Mouse (Mus musculus): ENCODE data around the gene Dlg2. TPM values are rescaled to one million over a fixed set of nuclear protein-coding genes. Genes with fewer than 3 reads are reported as not detected.

Gene Dlg2
- polyA plus RNA-seq, 1 experiment from 2014 or later, result 5.1 TPM

GRCm38 (mm10) chr7:92442082-92442481 lies 1965.6 kb downstream of the Dlg2 start:
- Histone ChIP-seq H3K9ac (replicated peaks; ENCODE audit: low read depth, low read length) (no peak overlapping the region), H3K4me1 (ENCODE audit: control insufficient read depth, insufficient read depth, low read length) (no peaks in the 10 kb centered on the region), H3K4me3 (ENCODE audit: low read depth, low read length) (no peak overlapping the region), H3K27me3 (ENCODE audit: control insufficient read depth, insufficient read depth, low read length) (no peaks in the 10 kb centered on the region), H3K9me3 (ENCODE audit: control insufficient read depth, low read depth, low read length) (no peaks in the 10 kb centered on the region), H3K36me3 (ENCODE audit: control insufficient read depth, insufficient read depth, low read length) (no peaks in the 10 kb centered on the region), H3K27ac (ENCODE audit: low read length) (no peak overlapping the region), H3K4me2 (replicated peaks; ENCODE audit: low read depth, low read length) (no peak overlapping the region)
- no peak for ATAC-seq (ENCODE audit: insufficient number of reproducible peaks, insufficient read depth, low FRiP score, low read depth)
- 88% methylated on average over 4 of the region's 4 CpGs for WGBS

- no peaks in the 10 kb centered on the region for H3K36me3 ChIP-seq (ENCODE audit: control insufficient read depth, insufficient read depth, low read length)
- H3K4me3 ChIP-seq (ENCODE audit: low read depth, low read length), result no peak overlapping the region
- H3K27me3 ChIP-seq (ENCODE audit: control insufficient read depth, insufficient read depth, low read length), result no peaks in the 10 kb centered on the region
- no peak overlapping the region for H3K4me2 ChIP-seq (replicated peaks; ENCODE audit: low read depth, low read length)
- no peak overlapping the region for H3K9ac ChIP-seq (replicated peaks; ENCODE audit: low read depth, low read length)
- no peak for ATAC-seq (ENCODE audit: insufficient number of reproducible peaks, insufficient read depth, low FRiP score, low read depth)
- no peaks in the 10 kb centered on the region for H3K4me1 ChIP-seq (ENCODE audit: control insufficient read depth, insufficient read depth, low read length)
- H3K9me3 ChIP-seq (ENCODE audit: control insufficient read depth, low read depth, low read length), result no peaks in the 10 kb centered on the region
- H3K27ac ChIP-seq (ENCODE audit: low read length), result no peak overlapping the region
- 57% methylated on average over 6 of the region's 6 CpGs for WGBS
Measured at GRCm38 (mm10) chr7:92447938-92448337, 1971.5 kb downstream of the Dlg2 start.

- 49% methylated on average over 7 of the region's 7 CpGs for WGBS
Measured at GRCm38 (mm10) chr7:92448782-92449575, 1972.5 kb downstream of the Dlg2 start.

GRCm38 (mm10) chr7:92454176-92454575 lies 1977.7 kb downstream of the Dlg2 start:
- Histone ChIP-seq H3K4me1 (ENCODE audit: control insufficient read depth, insufficient read depth, low read length) (no peaks in the 10 kb centered on the region), H3K36me3 (ENCODE audit: control insufficient read depth, insufficient read depth, low read length) (no peaks in the 10 kb centered on the region), H3K27ac (ENCODE audit: low read length) (no peak overlapping the region), H3K4me2 (replicated peaks; ENCODE audit: low read depth, low read length) (no peak overlapping the region), H3K4me3 (ENCODE audit: low read depth, low read length) (no peak overlapping the region), H3K9me3 (ENCODE audit: control insufficient read depth, low read depth, low read length) (no peaks in the 10 kb centered on the region), H3K9ac (replicated peaks; ENCODE audit: low read depth, low read length) (no peak overlapping the region), H3K27me3 (ENCODE audit: control insufficient read depth, insufficient read depth, low read length) (no peaks in the 10 kb centered on the region)
- ATAC-seq (ENCODE audit: insufficient number of reproducible peaks, insufficient read depth, low FRiP score, low read depth), result no peak
- 74% methylated on average over 2 of the region's 2 CpGs for WGBS

More at GRCm38 (mm10) chr7:92448782-92449575, 1972.5 kb downstream of the Dlg2 start:
- ATAC-seq (ENCODE audit: insufficient number of reproducible peaks, insufficient read depth, low FRiP score, low read depth), result no peak
- Histone ChIP-seq H3K27me3 (ENCODE audit: control insufficient read depth, insufficient read depth, low read length) (no peaks in the 10 kb centered on the region), H3K4me1 (ENCODE audit: control insufficient read depth, insufficient read depth, low read length) (no peaks in the 10 kb centered on the region), H3K9ac (replicated peaks; ENCODE audit: low read depth, low read length) (no peak overlapping the region), H3K27ac (ENCODE audit: low read length) (no peak overlapping the region), H3K4me3 (ENCODE audit: low read depth, low read length) (no peak overlapping the region), H3K4me2 (replicated peaks; ENCODE audit: low read depth, low read length) (no peak overlapping the region), H3K36me3 (ENCODE audit: control insufficient read depth, insufficient read depth, low read length) (no peaks in the 10 kb centered on the region), H3K9me3 (ENCODE audit: control insufficient read depth, low read depth, low read length) (no peaks in the 10 kb centered on the region)

GRCm38 (mm10) chr7:92455927-92456326 lies 1979.5 kb downstream of the Dlg2 start:
- H3K4me3 ChIP-seq (ENCODE audit: low read depth, low read length), result no peak overlapping the region
- no peaks in the 10 kb centered on the region for H3K4me1 ChIP-seq (ENCODE audit: control insufficient read depth, insufficient read depth, low read length)
- H3K36me3 ChIP-seq (ENCODE audit: control insufficient read depth, insufficient read depth, low read length), result no peaks in the 10 kb centered on the region
- ATAC-seq (ENCODE audit: insufficient number of reproducible peaks, insufficient read depth, low FRiP score, low read depth), result no peak
- H3K9ac ChIP-seq (replicated peaks; ENCODE audit: low read depth, low read length), result no peak overlapping the region
- no peak overlapping the region for H3K27ac ChIP-seq (ENCODE audit: low read length)
- WGBS, result 52% methylated on average over 5 of the region's 5 CpGs
- no peak overlapping the region for H3K4me2 ChIP-seq (replicated peaks; ENCODE audit: low read depth, low read length)
- H3K9me3 ChIP-seq (ENCODE audit: control insufficient read depth, low read depth, low read length), result no peaks in the 10 kb centered on the region
- H3K27me3 ChIP-seq (ENCODE audit: control insufficient read depth, insufficient read depth, low read length), result no peaks in the 10 kb centered on the region

- Histone ChIP-seq H3K4me3 (ENCODE audit: low read depth, low read length) (no peak overlapping the region), H3K4me2 (replicated peaks; ENCODE audit: low read depth, low read length) (no peak overlapping the region), H3K27ac (ENCODE audit: low read length) (no peak overlapping the region), H3K4me1 (ENCODE audit: control insufficient read depth, insufficient read depth, low read length) (no peaks in the 10 kb centered on the region), H3K36me3 (ENCODE audit: control insufficient read depth, insufficient read depth, low read length) (no peaks in the 10 kb centered on the region), H3K9ac (replicated peaks; ENCODE audit: low read depth, low read length) (no peak overlapping the region), H3K27me3 (ENCODE audit: control insufficient read depth, insufficient read depth, low read length) (no peaks in the 10 kb centered on the region), H3K9me3 (ENCODE audit: control insufficient read depth, low read depth, low read length) (no peaks in the 10 kb centered on the region)
- WGBS, result 16% methylated on average over 4 of the region's 4 CpGs
- peak; percentile 56; the same call in 1 of the 2 replicates for ATAC-seq (ENCODE audit: insufficient number of reproducible peaks, insufficient read depth, low FRiP score, low read depth)
Measured at GRCm38 (mm10) chr7:92457791-92458190, 1981.3 kb downstream of the Dlg2 start.

GRCm38 (mm10) chr7:92458308-92458707 lies 1981.8 kb downstream of the Dlg2 start:
- Histone ChIP-seq H3K4me1 (ENCODE audit: control insufficient read depth, insufficient read depth, low read length) (no peaks in the 10 kb centered on the region), H3K36me3 (ENCODE audit: control insufficient read depth, insufficient read depth, low read length) (no peaks in the 10 kb centered on the region), H3K9ac (replicated peaks; ENCODE audit: low read depth, low read length) (no peak overlapping the region), H3K4me2 (replicated peaks; ENCODE audit: low read depth, low read length) (no peak overlapping the region), H3K27me3 (ENCODE audit: control insufficient read depth, insufficient read depth, low read length) (no peaks in the 10 kb centered on the region), H3K27ac (ENCODE audit: low read length) (no peak overlapping the region), H3K4me3 (ENCODE audit: low read depth, low read length) (no peak overlapping the region), H3K9me3 (ENCODE audit: control insufficient read depth, low read depth, low read length) (no peaks in the 10 kb centered on the region)
- ATAC-seq (ENCODE audit: insufficient number of reproducible peaks, insufficient read depth, low FRiP score, low read depth), result no peak
- 76% methylated on average over 4 of the region's 4 CpGs for WGBS

- Histone ChIP-seq H3K27ac (ENCODE audit: low read length) (no peak overlapping the region), H3K9me3 (ENCODE audit: control insufficient read depth, low read depth, low read length) (no peaks in the 10 kb centered on the region), H3K36me3 (ENCODE audit: control insufficient read depth, insufficient read depth, low read length) (no peaks in the 10 kb centered on the region), H3K4me1 (ENCODE audit: control insufficient read depth, insufficient read depth, low read length) (no peaks in the 10 kb centered on the region), H3K4me3 (ENCODE audit: low read depth, low read length) (no peak overlapping the region), H3K9ac (replicated peaks; ENCODE audit: low read depth, low read length) (no peak overlapping the region), H3K27me3 (ENCODE audit: control insufficient read depth, insufficient read depth, low read length) (no peaks in the 10 kb centered on the region), H3K4me2 (replicated peaks; ENCODE audit: low read depth, low read length) (no peak overlapping the region)
- ATAC-seq (ENCODE audit: insufficient number of reproducible peaks, insufficient read depth, low FRiP score, low read depth), result no peak
Measured at GRCm38 (mm10) chr7:92460578-92460977, 1984.1 kb downstream of the Dlg2 start.

- Histone ChIP-seq H3K9ac (replicated peaks; ENCODE audit: low read depth, low read length) (no peak overlapping the region), H3K9me3 (ENCODE audit: control insufficient read depth, low read depth, low read length) (no peaks in the 10 kb centered on the region), H3K4me1 (ENCODE audit: control insufficient read depth, insufficient read depth, low read length) (no peaks in the 10 kb centered on the region), H3K27ac (ENCODE audit: low read length) (no peak overlapping the region), H3K36me3 (ENCODE audit: control insufficient read depth, insufficient read depth, low read length) (no peaks in the 10 kb centered on the region), H3K4me3 (ENCODE audit: low read depth, low read length) (no peak overlapping the region), H3K27me3 (ENCODE audit: control insufficient read depth, insufficient read depth, low read length) (no peaks in the 10 kb centered on the region), H3K4me2 (replicated peaks; ENCODE audit: low read depth, low read length) (no peak overlapping the region)
- ATAC-seq (ENCODE audit: insufficient number of reproducible peaks, insufficient read depth, low FRiP score, low read depth), result no peak
- WGBS, result 64% methylated on average over 3 of the region's 3 CpGs
Measured at GRCm38 (mm10) chr7:92461256-92461655, 1984.8 kb downstream of the Dlg2 start.
